Mouse (Mus musculus) hindbrain, postnatal 0 days (tissue): ENCODE results near the gene Gm21981. TPM values are rescaled to one million over a fixed set of nuclear protein-coding genes. Genes with fewer than 3 reads are reported as not detected.

Experiments used
- ATAC-seq: fragments of 200-750 bp; cut with Nextera tagmentation; 2 replicates; pipeline ENCODE4 v1.8.0; 2017; ENCODE audit warnings: mild to moderate bottlenecking, moderate TSS enrichment, moderate library complexity
- DNase-seq: peaks from one replicate; pipeline ENCODE4 v3.0.0-alpha.2; 2015; ENCODE audit warnings: low spot score
- H3K27ac ChIP-seq: fragments of 300-500 bp; sonication (generic); 2 replicates; pipeline ENCODE4 v1.5.1; 2014; ENCODE audit warnings: mild to moderate bottlenecking
- H3K27me3 ChIP-seq: fragments of 300-500 bp; sonication (generic); 2 replicates; pipeline ENCODE4 v1.6.1; 2014; ENCODE audit warnings: low read length, mixed read lengths; ENCODE audit not compliant: insufficient read depth
- H3K36me3 ChIP-seq: fragments of 300-500 bp; sonication (generic); 2 replicates; pipeline ENCODE4 v1.6.1; 2014; ENCODE audit warnings: low read length, mixed read lengths; ENCODE audit not compliant: insufficient read depth
- H3K4me1 ChIP-seq: fragments of 300-500 bp; sonication (generic); 2 replicates; pipeline ENCODE4 v1.6.1; 2014; ENCODE audit warnings: antibody characterized with exemption, low read length, mixed read lengths; ENCODE audit not compliant: insufficient read depth
- H3K4me2 ChIP-seq: fragments of 300-500 bp; sonication (generic); 2 replicates; pipeline ENCODE4 v1.6.1; 2014; ENCODE audit warnings: low read depth, mild to moderate bottlenecking, low read length, moderate library complexity, mixed read lengths
- H3K4me3 ChIP-seq: fragments of 300-500 bp; sonication (generic); 2 replicates; pipeline ENCODE4 v1.5.1; 2014; ENCODE audit warnings: low read length
- H3K9ac ChIP-seq: fragments of 300-500 bp; sonication (generic); replicated peaks from 2 replicates; pipeline ENCODE4 v1.6.1; 2014; ENCODE audit warnings: mild to moderate bottlenecking, low read length, moderate library complexity, mixed read lengths
- H3K9me3 ChIP-seq: fragments of 300-500 bp; sonication (generic); 2 replicates; pipeline ENCODE4 v1.6.1; 2016; ENCODE audit warnings: low read length, mixed read lengths
- CTCF ChIP-seq: IDR thresholded peaks from 2 replicates; pipeline ENCODE4 v1.5.1; 2016; ENCODE audit warnings: antibody characterized with exemption, control low read depth, low read depth
- WGBS: fragments of 180-500 bp; shearing (Covaris S2); extraction: QIAGEN DNeasy Blood & Tissue Kit; methylation state at CpG from one replicate; pipeline ENCODE4 v1.1.7; 2014; 5-methylcytosine and 5-hydroxymethylcytosine counted together
- polyA plus RNA-seq: library from polyadenylated mRNA; unstranded; fragments of >200 nt; fragmentation: Nextera tagmentation; extraction: Ambion mirVana; gene quantifications from 2 replicates; pipeline ENCODE4 v1.2.1, GENCODE M21; 2015
- total RNA-seq: library from RNA; depleted of rRNA; stranded (reverse); fragments of >200 nt; gene quantifications from 2 replicates; pipeline ENCODE4 v1.2.3, GENCODE M21; 2014

Gene Gm21981
- total and polyA plus RNA-seq, 2 experiments from 2014 or later, result 0.85 to 8.3 TPM

DNA sequence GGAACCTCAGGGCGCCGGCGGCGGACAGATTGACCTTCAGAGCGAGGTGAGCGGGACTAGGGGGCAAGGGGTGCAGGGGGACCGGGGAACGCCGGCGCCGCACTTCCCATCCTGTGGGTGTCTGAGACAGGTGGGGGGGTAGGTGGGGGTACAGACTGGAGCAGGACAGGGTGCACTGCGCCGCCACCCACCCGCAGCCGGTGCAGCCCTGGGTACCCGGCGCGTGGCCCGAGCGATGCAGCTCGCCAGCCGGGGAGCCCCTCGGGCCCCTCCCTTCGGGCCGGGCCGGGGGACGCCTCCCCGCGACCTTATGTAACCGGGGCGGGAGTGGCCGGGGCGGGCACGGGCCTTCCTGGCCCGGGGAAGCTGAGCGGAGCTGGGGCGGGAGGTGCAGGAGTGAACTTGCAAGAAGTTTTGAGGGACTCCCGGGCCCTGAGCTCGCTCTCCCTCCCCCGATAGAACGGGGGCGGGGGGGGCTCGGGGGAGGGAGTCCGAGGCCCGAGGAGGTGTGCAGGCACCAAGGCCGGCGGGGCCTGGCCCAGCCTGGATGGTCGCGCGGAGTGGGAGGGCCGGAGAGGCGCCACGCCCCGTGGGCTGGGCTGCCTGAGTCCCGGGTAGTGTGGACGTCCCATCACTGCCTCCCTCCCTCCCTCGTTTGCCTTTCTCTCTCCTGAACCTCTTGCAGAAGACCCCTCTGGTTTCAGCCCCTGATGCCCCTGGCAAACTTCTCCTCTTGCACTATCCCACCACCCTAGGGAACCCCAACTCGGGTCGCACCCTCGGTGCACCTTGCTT lies 43.2 kb upstream of the Gm21981 start:
- Histone ChIP-seq H3K4me3 (peak overlapping the region; percentile 61), H3K4me1 (0 out of 2 replicates have a peak, but pooled peaks cover 5% of the 10 kb centered on the region), H3K9me3 (no peaks in the 10 kb centered on the region), H3K27ac (peak overlapping the region; percentile 69), H3K4me2 (peak overlapping the region; percentile 95), H3K27me3 (no peaks in the 10 kb centered on the region), H3K36me3 (no peaks in the 10 kb centered on the region), H3K9ac (peak overlapping the region; percentile 53)
- WGBS, result 1% methylated on average over 46 of the region's 60 CpGs
- ATAC-seq, result peak; percentile 83
- no peak for TF ChIP-seq CTCF
- DNase-seq, result peak; percentile 70

DNA sequence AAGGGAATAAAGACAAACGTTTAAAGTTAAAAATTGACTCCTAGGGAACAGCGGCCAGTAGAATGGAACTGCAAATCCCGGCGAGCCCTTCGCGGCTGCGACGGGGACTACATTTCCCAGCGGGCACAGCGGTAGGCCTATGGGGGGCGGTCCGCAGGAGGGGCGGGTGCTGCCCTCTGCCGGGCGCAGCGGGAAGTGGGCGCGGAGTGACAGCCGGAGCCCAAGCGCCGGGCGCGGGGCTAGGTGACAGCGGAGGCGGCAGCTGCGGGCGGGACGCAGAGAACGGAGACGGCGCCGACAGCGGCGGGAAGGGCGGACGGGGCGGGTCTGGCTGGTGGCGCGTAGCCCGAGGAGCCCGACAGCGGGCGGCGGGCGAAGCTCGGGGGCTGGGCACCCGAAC lies 42.6 kb upstream of the Gm21981 start, which contains the start of gene Tfeb:
Gene Tfeb, plus strand, starts transcription at position 175 of the 400 bp plus-strand sequence.
- H3K4me1 ChIP-seq, result 0 out of 2 replicates have a peak, but pooled peaks cover 5% of the 10 kb centered on the region
- H3K36me3 ChIP-seq, result no peaks in the 10 kb centered on the region
- no peaks in the 10 kb centered on the region for H3K9me3 ChIP-seq
- H3K27ac ChIP-seq, result peak within 1 kb of the TSS; percentile 69
- ATAC-seq, result peak; percentile 74
- H3K4me3 ChIP-seq, result peak within 1 kb of the TSS; percentile 61
- H3K4me2 ChIP-seq, result peak within 1 kb of the TSS; percentile 95
- H3K27me3 ChIP-seq, result no peaks in the 10 kb centered on the region
- WGBS, result 2% methylated on average over 43 of the region's 47 CpGs
- peak; percentile 80 for TF ChIP-seq CTCF
- H3K9ac ChIP-seq, result peak within 1 kb of the TSS; percentile 53
- peak; percentile 96 for DNase-seq

DNA sequence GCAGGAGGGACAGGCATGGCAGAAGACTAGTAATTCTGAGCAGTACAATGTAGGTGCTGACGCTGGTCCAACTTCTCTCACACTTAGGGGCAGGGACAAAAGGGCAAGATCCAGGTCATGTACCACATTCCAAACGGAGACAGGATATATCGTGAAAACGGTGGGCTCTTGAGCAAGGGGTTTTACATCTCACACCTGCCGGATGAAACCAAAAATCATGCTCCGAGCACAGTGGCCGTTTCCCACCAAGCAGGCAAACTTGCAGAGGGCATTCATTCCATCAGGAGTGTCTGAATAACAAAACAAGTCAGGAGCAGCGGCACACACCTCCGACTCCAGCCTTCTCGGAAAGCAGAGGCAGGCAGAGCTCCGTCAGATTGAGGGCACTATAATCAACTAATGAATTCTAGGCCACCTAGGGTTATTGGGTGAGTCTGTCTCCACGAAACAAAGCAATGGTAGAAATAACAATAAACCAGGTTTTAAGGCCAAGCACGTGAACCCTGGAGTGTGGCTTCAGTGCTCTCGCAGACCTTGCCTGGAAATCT lies 41.4 kb upstream of the Gm21981 start:
- ATAC-seq (no peak), DNase-seq (no peak)
- 75% methylated on average over 14 of the region's 14 CpGs for WGBS
- H3K4me1 ChIP-seq, result 0 out of 2 replicates have a peak, but pooled peaks cover 5% of the 10 kb centered on the region
- TF ChIP-seq CTCF, result no peak
- no peak overlapping the region for H3K9ac ChIP-seq
- H3K4me3 ChIP-seq, result no peak overlapping the region
- H3K4me2 ChIP-seq, result no peak overlapping the region
- no peaks in the 10 kb centered on the region for H3K9me3 ChIP-seq
- H3K36me3 ChIP-seq, result no peaks in the 10 kb centered on the region
- no peaks in the 10 kb centered on the region for H3K27me3 ChIP-seq
- H3K27ac ChIP-seq, result no peak overlapping the region

DNA sequence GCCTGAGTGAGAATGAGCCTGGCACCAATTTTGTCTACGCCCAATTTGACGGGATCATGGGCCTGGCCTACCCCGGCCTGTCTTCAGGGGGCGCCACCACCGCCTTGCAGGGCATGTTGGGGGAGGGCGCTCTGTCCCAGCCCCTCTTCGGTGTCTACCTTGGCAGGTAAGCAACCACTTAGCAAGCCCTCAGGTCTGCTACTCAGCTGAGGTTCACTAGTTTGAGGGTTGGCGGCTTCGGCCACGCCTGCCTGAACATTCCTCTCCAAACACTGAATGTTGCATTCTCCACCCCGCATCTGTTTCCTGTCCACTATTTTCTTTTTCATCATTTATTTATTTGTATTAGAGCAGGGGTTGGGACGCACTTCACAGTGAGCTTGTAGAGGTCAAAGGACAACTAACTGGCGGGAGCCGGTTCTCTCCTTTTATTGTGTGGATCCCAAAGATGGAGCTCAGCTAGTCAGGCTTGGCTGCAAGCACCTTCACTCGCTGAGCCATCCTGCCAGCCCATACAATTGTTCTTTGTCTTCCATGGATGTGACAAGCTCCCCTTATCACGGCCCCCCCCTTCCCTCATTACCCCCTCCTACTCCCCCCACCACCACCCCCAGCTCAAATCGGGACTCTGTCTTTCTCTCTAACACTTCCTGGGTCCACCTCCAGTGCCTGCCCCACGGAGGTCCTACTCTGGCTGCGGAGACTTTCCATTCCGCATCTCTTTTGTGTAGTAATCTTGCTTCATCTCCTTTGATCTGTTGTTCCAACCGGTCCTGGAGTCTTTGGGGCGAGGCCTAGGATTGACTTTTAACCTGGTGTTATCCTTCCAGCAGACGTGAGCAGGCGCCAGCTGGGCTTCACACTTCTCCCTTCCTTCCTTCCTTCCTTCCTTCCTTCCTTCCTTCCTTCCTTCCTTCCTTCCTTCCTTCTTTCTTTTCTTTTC lies 36.6 kb upstream of the Gm21981 start:
- no peaks in the 10 kb centered on the region for H3K36me3 ChIP-seq
- H3K4me2 ChIP-seq, result no peak overlapping the region
- H3K9me3 ChIP-seq, result no peaks in the 10 kb centered on the region
- no peak overlapping the region for H3K27ac ChIP-seq
- WGBS, result 50% methylated on average over 24 of the region's 24 CpGs
- H3K4me1 ChIP-seq, result no peaks in the 10 kb centered on the region
- no peak for DNase-seq
- H3K4me3 ChIP-seq, result no peak overlapping the region
- no peak for ATAC-seq
- no peak overlapping the region for H3K9ac ChIP-seq
- TF ChIP-seq CTCF, result peak; percentile 29
- no peaks in the 10 kb centered on the region for H3K27me3 ChIP-seq

DNA sequence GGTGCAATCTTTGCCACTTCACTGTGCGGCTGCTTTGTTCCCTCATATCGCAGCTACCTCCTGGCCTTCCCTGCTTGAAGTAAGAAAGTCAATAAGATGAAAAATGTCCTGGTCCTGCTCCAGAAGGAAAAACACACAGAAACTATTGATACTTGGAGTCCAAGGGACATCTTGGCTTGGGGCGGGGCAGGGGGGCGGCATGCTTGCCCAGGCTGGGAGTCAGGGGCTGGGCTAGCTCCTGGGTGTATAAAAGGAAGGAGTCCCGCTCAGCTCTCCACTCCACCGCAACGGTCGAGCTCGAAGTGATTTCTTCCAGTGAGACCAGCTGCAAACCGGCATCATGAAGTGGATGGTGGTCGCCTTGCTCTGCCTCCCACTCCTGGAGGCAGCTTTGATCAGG lies 32.3 kb upstream of the Gm21981 start, which contains the start of gene Pgc:
Gene Pgc, plus strand, starts transcription at position 277 of the 400 bp plus-strand sequence.
- Histone ChIP-seq H3K27me3 (no peaks in the 10 kb centered on the region), H3K36me3 (no peaks in the 10 kb centered on the region), H3K4me2 (no peak within 1 kb of the TSS), H3K27ac (no peak within 1 kb of the TSS), H3K9ac (no peak within 1 kb of the TSS), H3K4me3 (no peak within 1 kb of the TSS), H3K9me3 (no peaks in the 10 kb centered on the region), H3K4me1 (no peaks in the 10 kb centered on the region)
- no peak for TF ChIP-seq CTCF
- WGBS, result 76% methylated on average over 11 of the region's 11 CpGs
- no peak for ATAC-seq
- no peak for DNase-seq

DNA sequence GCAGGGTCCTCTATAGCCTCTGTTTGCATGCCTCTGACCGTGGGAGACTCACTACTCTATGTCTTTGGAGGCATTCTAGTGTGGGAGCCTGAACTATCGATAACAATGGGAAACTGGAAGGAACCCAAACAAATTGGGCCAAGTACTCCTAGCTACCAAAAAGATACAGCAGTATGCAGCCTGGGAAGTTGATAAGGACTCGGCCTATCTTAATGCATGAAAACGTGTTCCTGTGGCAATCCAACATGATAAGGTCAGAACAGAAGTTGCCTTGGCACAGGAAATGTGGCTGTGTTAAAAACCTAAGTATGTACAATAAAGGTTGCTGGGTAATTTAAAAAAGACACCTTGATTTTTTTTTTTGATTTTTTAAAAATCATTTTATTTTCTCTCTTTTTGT lies 26.9 kb upstream of the Gm21981 start:
- no peaks in the 10 kb centered on the region for H3K36me3 ChIP-seq
- H3K4me3 ChIP-seq, result no peak overlapping the region
- H3K27me3 ChIP-seq, result no peaks in the 10 kb centered on the region
- TF ChIP-seq CTCF, result no peak
- no peak overlapping the region for H3K27ac ChIP-seq
- no peak overlapping the region for H3K4me2 ChIP-seq
- no peaks in the 10 kb centered on the region for H3K9me3 ChIP-seq
- H3K4me1 ChIP-seq, result no peaks in the 10 kb centered on the region
- ATAC-seq (no peak), DNase-seq (no peak)
- H3K9ac ChIP-seq, result no peak overlapping the region
- 81% methylated on average over 4 of the region's 4 CpGs for WGBS
